Mouse (Mus musculus): ENCODE data around the gene Hint1.
A peak's percentile ranks its signal among the peaks of the same experiment; 100 is the strongest.
"Not testable (repeated sequence)": the region's sequence is repeated elsewhere in the genome, so short reads cannot be mapped to it uniquely, and the experiment has no call there.

Hint1 gene

GRCm38 (mm10) chr11:54866119-54867048, at the start of gene Hint1:
Gene Hint1, plus strand, starts transcription at chr11:54866383.
- peak; percentile 95 for DNase-seq (ENCODE audit: low read depth, low spot score)

- DNase-seq (ENCODE audit: low read depth, low spot score): no peak
These were observed 48.7 kb upstream of the Hint1 start for GRCm38 (mm10) chr11:54817449-54817848.

GRCm38 (mm10) chr11:54819489-54819888, 46.7 kb upstream of the Hint1 start:
- no peak for DNase-seq (ENCODE audit: low read depth, low spot score)

GRCm38 (mm10) chr11:54823467-54823866, 42.7 kb upstream of the Hint1 start:
- DNase-seq (ENCODE audit: low read depth, low spot score): peak; percentile 85

- DNase-seq (ENCODE audit: low read depth, low spot score): no peak
These were observed 40.4 kb upstream of the Hint1 start for GRCm38 (mm10) chr11:54825774-54826173.

- peak; percentile 47 for DNase-seq (ENCODE audit: low read depth, low spot score)
These were observed 39.4 kb upstream of the Hint1 start for GRCm38 (mm10) chr11:54826819-54827218.

GRCm38 (mm10) chr11:54833833-54834232, 32.4 kb upstream of the Hint1 start:
- DNase-seq (ENCODE audit: low read depth, low spot score): peak; percentile 95

GRCm38 (mm10) chr11:54834596-54834995, 31.6 kb upstream of the Hint1 start:
- no peak for DNase-seq (ENCODE audit: low read depth, low spot score)

- DNase-seq (ENCODE audit: low read depth, low spot score): no peak
These were observed 30.1 kb upstream of the Hint1 start for GRCm38 (mm10) chr11:54836106-54836505.

- DNase-seq (ENCODE audit: low read depth, low spot score): no peak
These were observed 26.5 kb upstream of the Hint1 start for GRCm38 (mm10) chr11:54839696-54840095.

- peak; percentile 50 for DNase-seq (ENCODE audit: low read depth, low spot score)
These were observed 25.3 kb upstream of the Hint1 start for GRCm38 (mm10) chr11:54840891-54841290.

GRCm38 (mm10) chr11:54844424-54844823, 21.8 kb upstream of the Hint1 start:
- no peak for DNase-seq (ENCODE audit: low read depth, low spot score)

GRCm38 (mm10) chr11:54844959-54845358, 21.2 kb upstream of the Hint1 start:
- no peak for DNase-seq (ENCODE audit: low read depth, low spot score)

- DNase-seq (ENCODE audit: low read depth, low spot score): peak; percentile 84
These were observed 20.4 kb upstream of the Hint1 start for GRCm38 (mm10) chr11:54845470-54846442.

GRCm38 (mm10) chr11:54849961-54850758, 16.0 kb upstream of the Hint1 start:
- DNase-seq (ENCODE audit: low read depth, low spot score): no peak

GRCm38 (mm10) chr11:54851656-54852055, 14.5 kb upstream of the Hint1 start:
- no peak for DNase-seq (ENCODE audit: low read depth, low spot score)

- DNase-seq (ENCODE audit: low read depth, low spot score): not testable (repeated sequence)
These were observed 7.3 kb upstream of the Hint1 start for GRCm38 (mm10) chr11:54858880-54859279.

- DNase-seq (ENCODE audit: low read depth, low spot score): peak; percentile 69
These were observed 6.6 kb upstream of the Hint1 start for GRCm38 (mm10) chr11:54859322-54860165.

GRCm38 (mm10) chr11:54860256-54861038, 5.7 kb upstream of the Hint1 start, which contains the start of gene Lyrm7:
Gene Lyrm7, minus strand, starts transcription at chr11:54860916.
- DNase-seq (ENCODE audit: low read depth, low spot score): peak; percentile 100

All from brain, adult 2 months (tissue).